Mouse (Mus musculus) gastrocnemius, adult 2 months (tissue): ENCODE measurements at regions not wholly inside any gene's neighbourhood (a gene's known extent, or its start where the extent isn't known, plus 50 kb on each side); places are given as distances from the start of the nearest gene placed in this dataset. TPM values are rescaled to one million over a fixed set of nuclear protein-coding genes. Genes with fewer than 3 reads are reported as not detected.

Experiments used
- DNase-seq: peaks from one replicate; pipeline ENCODE4 v3.0.0; 2022
- H3K27ac ChIP-seq: fragments of 200-600 bp; 2 replicates; pipeline ENCODE4 v1.8.1; 2022; ENCODE audit warnings: mild to moderate bottlenecking
- H3K4me3 ChIP-seq: fragments of 200-600 bp; 2 replicates; pipeline ENCODE4 v1.8.1; 2022; ENCODE audit warnings: mild to moderate bottlenecking, moderate library complexity
- CTCF ChIP-seq: fragments of 200-600 bp; IDR thresholded peaks from 2 replicates; pipeline ENCODE4 v1.8.1; 2022; ENCODE audit warnings: antibody characterized with exemption, mild to moderate bottlenecking, moderate library complexity
- intact Hi-C: fragments of 180-260 bp; cut with DNase I; formaldehyde crosslinking; loops from one replicate; pipeline ENCODE4 v1.15.1; 2025
- microRNA-seq: library from miRNA; unstranded; fragments of <30 nt; microRNA quantifications from one replicate; pipeline ENCODE4 v1.2.0, GENCODE M21; 2021

- DNase-seq: no peak
Observed at GRCm38 (mm10) chr5:82898389-82898788, 456.6 kb downstream of the Tecrl start.

DNA sequence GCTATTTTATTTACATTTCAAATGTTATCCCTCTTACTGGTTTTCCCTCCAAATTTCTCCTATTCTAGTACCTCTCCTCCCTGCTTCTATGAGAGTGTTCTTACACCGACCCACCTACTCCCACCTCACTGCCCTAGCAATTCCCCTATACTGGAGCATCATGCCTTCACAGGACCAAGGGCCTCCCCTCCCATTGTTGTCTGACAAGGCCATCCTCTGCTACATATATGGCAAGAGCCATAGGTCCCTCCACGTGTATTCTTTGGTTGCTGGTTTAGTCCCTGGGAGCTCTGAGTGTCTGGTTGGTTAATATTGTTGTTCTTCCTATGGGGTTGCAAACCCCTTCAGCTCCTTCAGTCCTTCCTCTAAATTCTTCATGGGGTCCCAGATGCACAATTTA lies 485.7 kb downstream of the Tecrl start:
- intact Hi-C loops: no loop called here
- TF ChIP-seq CTCF: no peak
- DNase-seq: no peak
- no peak overlapping the region for H3K27ac ChIP-seq
- H3K4me3 ChIP-seq: no peak overlapping the region

More at GRCm38 (mm10) chr5:82898389-82898788, 456.6 kb downstream of the Tecrl start:
- intact Hi-C loops: no loop called here
- Histone ChIP-seq H3K4me3 (no peak overlapping the region), H3K27ac (no peak overlapping the region)
- no peak for TF ChIP-seq CTCF

DNA sequence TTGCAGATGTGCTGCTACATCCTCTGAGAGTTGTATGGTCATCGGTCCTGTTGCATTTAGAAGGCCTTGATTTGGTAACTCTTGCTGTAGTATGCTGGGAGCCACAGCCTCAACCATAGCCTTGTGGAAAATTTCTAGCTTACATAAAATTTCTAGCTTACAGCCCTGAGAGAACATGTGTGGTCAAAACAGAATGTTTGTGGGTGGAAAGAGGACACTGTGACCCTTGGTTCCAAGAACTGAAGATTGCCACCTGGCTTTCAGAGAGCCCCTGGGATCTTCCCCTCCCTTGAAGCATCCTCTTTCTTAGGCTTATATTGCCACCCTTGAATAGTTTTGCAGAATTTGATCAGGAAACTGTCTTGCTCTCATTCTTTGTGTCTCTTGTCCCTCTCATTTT lies 490.6 kb downstream of the Tecrl start:
- Histone ChIP-seq H3K27ac (no peak overlapping the region), H3K4me3 (no peak overlapping the region)
- no peak for TF ChIP-seq CTCF
- DNase-seq: no peak
- intact Hi-C loops: no loop called here

DNA sequence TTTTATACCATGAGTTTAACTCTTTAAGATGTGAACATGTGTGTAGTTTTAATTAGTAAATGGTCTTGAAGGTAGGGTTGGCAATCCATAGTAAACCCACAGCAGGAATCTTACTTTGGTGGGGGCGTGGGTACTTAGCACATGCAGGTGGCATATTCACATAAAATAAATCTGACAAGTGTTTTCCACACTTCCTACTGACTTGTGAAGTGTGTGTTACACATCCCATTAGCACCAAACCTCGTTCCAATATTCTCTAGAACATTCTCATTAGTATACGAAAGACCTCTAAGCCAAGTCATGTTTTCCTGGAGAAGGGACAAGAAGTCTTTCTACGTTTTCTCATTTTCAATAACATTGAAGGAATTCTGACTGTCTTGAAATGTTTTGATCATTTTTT lies 529.7 kb downstream of the Tecrl start:
- intact Hi-C loops: no loop called here
- no peak for TF ChIP-seq CTCF
- no peak for DNase-seq
- no peak overlapping the region for H3K4me3 ChIP-seq
- no peak overlapping the region for H3K27ac ChIP-seq

DNA sequence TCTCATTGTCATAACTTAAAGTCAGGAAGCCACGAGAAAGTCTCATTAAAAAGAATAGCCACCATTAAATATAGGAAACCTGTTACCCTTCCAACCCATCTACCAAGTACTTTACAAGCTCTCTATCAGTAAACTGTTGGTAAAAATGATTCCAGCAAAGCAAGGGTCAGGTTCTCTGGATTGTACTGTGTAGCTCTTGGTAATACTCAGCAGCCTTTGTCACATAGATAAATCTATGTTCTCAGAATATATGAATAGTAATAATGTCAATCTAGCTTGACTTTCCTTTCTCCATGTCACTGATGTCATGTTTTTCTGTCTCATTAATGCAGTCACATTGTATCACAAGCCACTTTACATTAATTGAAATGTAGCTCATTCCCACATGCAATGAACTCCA lies 561.8 kb downstream of the Tecrl start:
- TF ChIP-seq CTCF: no peak
- no peak for DNase-seq
- no peak overlapping the region for H3K4me3 ChIP-seq
- no peak overlapping the region for H3K27ac ChIP-seq
- intact Hi-C loops: no loop called here

Small RNA genes in the stretch of these regions (microRNA-seq; reads per million reads assigned to microRNA genes)
- gene Mir1187: not detected
